Mouse (Mus musculus): Measurements from ENCODE around the gene Zfp213.

DNA sequence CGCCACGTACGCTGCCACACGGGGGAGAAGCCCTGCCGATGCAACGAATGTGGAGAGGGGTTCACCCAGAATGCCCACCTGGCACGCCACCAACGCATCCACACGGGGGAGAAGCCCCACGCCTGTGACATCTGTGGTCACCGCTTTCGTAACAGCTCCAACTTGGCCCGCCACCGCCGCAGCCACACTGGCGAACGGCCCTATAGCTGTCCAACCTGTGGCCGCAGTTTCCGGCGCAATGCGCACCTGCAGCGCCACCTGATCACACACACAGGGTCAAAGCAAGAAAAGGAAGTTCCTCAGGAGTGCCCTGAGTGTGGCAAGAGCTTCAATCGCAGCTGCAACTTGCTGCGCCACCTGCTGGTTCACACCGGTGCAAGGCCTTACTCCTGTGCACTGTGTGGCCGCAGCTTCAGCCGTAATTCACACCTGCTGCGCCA, 46.3 kb upstream of the Zfp213 start:
- TF ChIP-seq CTCF (IDR thresholded peaks at IDR 0.05; ENCODE audit: extremely low read depth, insufficient read length, insufficient replicate concordance, low read depth, low read length) = peak; percentile 79
- TF ChIP-seq POLR2A (IDR thresholded peaks at IDR 0.05; ENCODE audit: low read depth, low read length) = no peak
